In the genomic region with DNA sequence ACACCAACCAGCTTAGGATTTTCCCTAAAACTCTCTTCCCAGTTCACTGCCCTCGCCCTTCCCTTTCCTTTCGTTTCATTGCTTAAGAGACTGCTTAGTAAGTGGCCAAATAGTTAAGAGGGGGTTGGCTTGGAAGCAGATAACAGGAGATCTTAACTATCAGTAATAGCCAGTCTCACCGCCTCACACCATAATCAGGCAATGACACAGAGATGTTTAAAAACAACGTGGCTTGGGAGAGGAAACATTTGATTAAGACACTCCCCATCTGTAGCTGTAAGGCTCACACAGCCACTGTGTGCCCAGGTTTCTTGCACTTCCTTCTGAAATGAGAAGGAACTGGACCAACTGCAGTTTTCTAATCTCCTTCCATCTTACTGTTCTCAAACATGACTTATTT, we compare ENCODE assay signal across 26 mouse cellular contexts.
DNase-seq lines count a peak whose midpoint lies in the region; ATAC-seq lines count a peak whose summit lies in the region.
"Had no signal": no experiment of that assay in that cellular context is flagged by ENCODE, and none has a peak within 500 bp of the region (broad histone marks: within the 10 kb centered on the region; RNA-seq: fewer than 3 reads in every experiment).

No protein-coding gene starts in this region.

- H3K27me3 ChIP-seq in heart, embryonic 10.5 days (ENCODE audit: insufficient read depth, poor library complexity, severe bottlenecking): no peaks in the 10 kb centered on the region
- H3K27me3 ChIP-seq in midbrain, embryonic 11.5 days (ENCODE audit: control insufficient read depth, insufficient read depth, low read length): no peaks in the 10 kb centered on the region
- no peaks in the 10 kb centered on the region for H3K27me3 ChIP-seq in midbrain, embryonic 10.5 days (ENCODE audit: low read depth, poor library complexity, severe bottlenecking)
- H3K27me3 ChIP-seq: CH12.LX; embryonic facial prominence, embryonic 13.5 days; embryonic facial prominence, embryonic 15.5 days; forebrain, embryonic 13.5 days; forebrain, embryonic 15.5 days; Patski had no signal

- H3K27ac ChIP-seq in heart, embryonic 10.5 days: no peak overlapping the region
- no peak overlapping the region for H3K27ac ChIP-seq in midbrain, embryonic 11.5 days (ENCODE audit: low read depth, low read length)
- H3K27ac ChIP-seq in midbrain, embryonic 10.5 days (replicated peaks): no peak overlapping the region
- H3K27ac ChIP-seq: embryonic facial prominence, embryonic 13.5 days; embryonic facial prominence, embryonic 15.5 days; forebrain, embryonic 10.5 days; forebrain, embryonic 13.5 days; forebrain, embryonic 15.5 days had no signal

- ATAC-seq in midbrain, embryonic 11.5 days (ENCODE audit: low FRiP score): no peak
- 0 out of 2 replicates have a peak, but pooled peaks have one; percentile 29 for ATAC-seq in megakaryocyte progenitor cell, adult 5-6 weeks (replicated peaks; ENCODE audit: poor library complexity)
- ATAC-seq: CD4-positive, CD25-positive, alpha-beta regulatory T cell, adult 4 months; forebrain, embryonic 13.5 days; forebrain, embryonic 15.5 days; forebrain, postnatal 0 days; Patski had no signal

- H3K36me3 ChIP-seq in heart, embryonic 10.5 days: no peaks in the 10 kb centered on the region
- H3K36me3 ChIP-seq in midbrain, embryonic 11.5 days (ENCODE audit: control insufficient read depth, insufficient read depth, low read length): no peaks in the 10 kb centered on the region
- peaks cover 7% of the 10 kb centered on the region; the same call in 1 of the 2 replicates for H3K36me3 ChIP-seq in midbrain, embryonic 10.5 days
- H3K36me3 ChIP-seq: embryonic facial prominence, embryonic 13.5 days; embryonic facial prominence, embryonic 15.5 days; forebrain, embryonic 10.5 days; forebrain, embryonic 15.5 days had no signal

- no peaks in the 10 kb centered on the region for H3K9me3 ChIP-seq in heart, embryonic 10.5 days
- no peaks in the 10 kb centered on the region for H3K9me3 ChIP-seq in midbrain, embryonic 11.5 days (ENCODE audit: control insufficient read depth, low read length)
- H3K9me3 ChIP-seq in midbrain, embryonic 10.5 days (replicated peaks): no peaks in the 10 kb centered on the region
- H3K9me3 ChIP-seq: embryonic facial prominence, embryonic 13.5 days; embryonic facial prominence, embryonic 15.5 days; forebrain, embryonic 10.5 days; forebrain, embryonic 13.5 days; forebrain, embryonic 15.5 days had no signal

- H3K4me3 ChIP-seq in heart, embryonic 10.5 days: no peak overlapping the region
- no peak overlapping the region for H3K4me3 ChIP-seq in midbrain, embryonic 11.5 days (ENCODE audit: low read depth, low read length)
- H3K4me3 ChIP-seq in midbrain, embryonic 10.5 days: no peak overlapping the region
- H3K4me3 ChIP-seq: embryonic facial prominence, embryonic 13.5 days; embryonic facial prominence, embryonic 15.5 days; erythroblast, embryonic 14.5 days; forebrain, embryonic 10.5 days; forebrain, embryonic 13.5 days; forebrain, embryonic 15.5 days had no signal

- H3K9ac ChIP-seq in midbrain, embryonic 11.5 days (ENCODE audit: low read length): no peak overlapping the region
- H3K9ac ChIP-seq: embryonic facial prominence, embryonic 13.5 days; embryonic facial prominence, embryonic 15.5 days; forebrain, embryonic 13.5 days; forebrain, embryonic 15.5 days; forebrain, postnatal 0 days had no signal

- WGBS in heart, embryonic 10.5 days: 26% methylated on average over 4 of the region's 4 CpGs
- WGBS in midbrain, embryonic 11.5 days: 64% methylated on average over 4 of the region's 4 CpGs
- 70% methylated on average over 4 of the region's 4 CpGs for WGBS in midbrain, embryonic 10.5 days

- DNase-seq in heart, adult 11 months: peak; percentile 16
- DNase-seq in heart, embryonic 10.5 days (ENCODE audit: low spot score): no peak
- DNase-seq in midbrain, embryonic 11.5 days (ENCODE audit: low spot score, missing footprints): peak; percentile 60
- no peak for DNase-seq in midbrain, embryonic 10.5 days (ENCODE audit: low spot score)
- no peak for DNase-seq in T-cell, adult 2 months (ENCODE audit: low spot score)
- DNase-seq: adrenal gland, adult 2 months; adrenal gland, postnatal 10 days; adrenal gland, postnatal 25 days; B cell, adult 2 months; cerebellum, adult 11 months; cerebellum, adult 18-20 months; cerebellum, adult 8-10 months; cerebellum, adult 9-11 months; cerebellum, postnatal 36 days; embryo, embryonic 11 days; forebrain, postnatal 0 days had no signal

- H3K4me2 ChIP-seq in midbrain, embryonic 11.5 days: no peak overlapping the region
- H3K4me2 ChIP-seq: embryonic facial prominence, embryonic 13.5 days; embryonic facial prominence, embryonic 15.5 days; forebrain, embryonic 13.5 days; forebrain, embryonic 15.5 days had no signal

- no peaks in the 10 kb centered on the region for H3K4me1 ChIP-seq in heart, embryonic 10.5 days
- H3K4me1 ChIP-seq in midbrain, embryonic 11.5 days (ENCODE audit: control insufficient read depth, insufficient read depth, low read length): no peaks in the 10 kb centered on the region
- H3K4me1 ChIP-seq in midbrain, embryonic 10.5 days: no peaks in the 10 kb centered on the region
- H3K4me1 ChIP-seq: embryonic facial prominence, embryonic 13.5 days; embryonic facial prominence, embryonic 15.5 days; forebrain, embryonic 10.5 days; forebrain, embryonic 13.5 days; forebrain, embryonic 15.5 days had no signal

Comparison
In these comparisons a context has a peak if more than half of its experiments do, and no peak if none do; other contexts are left out.
1. DNase-seq: peak in heart, adult 11 months (single experiment) and midbrain, embryonic 11.5 days (single experiment); none in heart, embryonic 10.5 days (single experiment), midbrain, embryonic 10.5 days (single experiment) and T-cell, adult 2 months (single experiment).